Mouse (Mus musculus) bone marrow macrophage, adult 2 months (primary cell): Measurements from ENCODE around the gene Cyp2u1.

Source experiments
- CTCF ChIP-seq: IDR thresholded peaks from 2 replicates; pipeline ENCODE4 v1.5.1; 2012; ENCODE audit warnings: low read depth, mild to moderate bottlenecking, low read length, moderate library complexity
- POLR2A ChIP-seq: IDR thresholded peaks from 2 replicates; pipeline ENCODE4 v1.6.1; 2012; ENCODE audit warnings: mild to moderate bottlenecking, low read depth, low read length, borderline replicate concordance

GRCm38 (mm10) chr3:131247851-131248250, 55.2 kb downstream of the Cyp2u1 start:
- TF ChIP-seq POLR2A (no peak), CTCF (no peak)
